In genomic region chr11:78420263-78420889, GRCm38 (mm10) we compare ENCODE assay signal across 42 mouse cellular contexts. TPM values are rescaled to one million over a fixed set of nuclear protein-coding genes. Genes with fewer than 3 reads are reported as not detected.
DNase-seq lines count a peak whose midpoint lies in the region; ATAC-seq and TF ChIP-seq lines count a peak whose summit lies in the region.
"Had no signal": no experiment of that assay in that cellular context is flagged by ENCODE, and none has a peak within 500 bp of the region (broad histone marks: within the 10 kb centered on the region; RNA-seq: fewer than 3 reads in every experiment).

No protein-coding gene starts in this region.

- TF ChIP-seq EP300 in CH12.LX (IDR thresholded peaks at IDR 0.05; ENCODE audit: low read length): no peak

- no peaks in the 10 kb centered on the region for H3K36me3 ChIP-seq in liver, adult 2 months (ENCODE audit: control insufficient read depth, insufficient read depth, low read length)
- H3K36me3 ChIP-seq in liver, embryonic 12.5 days: no peaks in the 10 kb centered on the region
- no peaks in the 10 kb centered on the region for H3K36me3 ChIP-seq in CH12.LX (replicated peaks in 1 of 2; ENCODE audit: control insufficient read depth in 1 of 2, insufficient read depth in 1 of 2, low read length in 1 of 2)
- H3K36me3 ChIP-seq in small intestine, adult 2 months (ENCODE audit: control insufficient read depth, insufficient read depth, low read length): peaks cover 31% of the 10 kb centered on the region
- H3K36me3 ChIP-seq in heart, embryonic 11.5 days (ENCODE audit: control insufficient read depth, insufficient read depth, low read length): no peaks in the 10 kb centered on the region
- H3K36me3 ChIP-seq: heart, embryonic 13.5 days; hindbrain, embryonic 10.5 days; hindbrain, embryonic 15.5 days; liver, embryonic 15.5 days; lung, embryonic 15.5 days; neural tube, embryonic 15.5 days had no signal

- peak; percentile 74 for DNase-seq in liver, adult 2 months (ENCODE audit: extremely low read depth, low read depth, low spot score)
- DNase-seq in CH12.LX (ENCODE audit: extremely low read depth): no peak
- DNase-seq in R1 (ENCODE audit: low read depth, low spot score): peak; percentile 28
- DNase-seq in layer of hippocampus, adult 11-12 months (ENCODE audit: low spot score): no peak
- DNase-seq: adrenal gland, postnatal 14 days; B cell, adult 2 months; cerebellum, adult 11-12 months; cerebellum, adult 9-11 months; gastrocnemius, adult 2 months; gastrocnemius, postnatal 36 days; heart, adult 2 months; heart, postnatal 10 days; kidney, adult 8-10 months; kidney, postnatal 14 days; left cerebral cortex, postnatal 4 days; lung, postnatal 4 days; midbrain, embryonic 14.5 days; retina, postnatal 1 day; right cerebral cortex, postnatal 14 days; spleen, adult 18-20 months; thymus, adult 2 months; thymus, postnatal 36 days had no signal

- in situ Hi-C loops in CH12.LX (cut with MboI; ENCODE audit: low pct_ligation_motif_present, low pct_unique_long_range_greater_than_20kb, low sequenced_read_pairs): no loop called here

- H3K4me1 ChIP-seq in liver, adult 2 months (ENCODE audit: control insufficient read depth, insufficient read depth, low read length): peaks cover 33% of the 10 kb centered on the region
- peaks cover 7% of the 10 kb centered on the region for H3K4me1 ChIP-seq in liver, embryonic 12.5 days
- peaks cover 5 to 7% of the 10 kb centered on the region in 2 experiments; a peak in 2 of 4 replicates for H3K4me1 ChIP-seq in CH12.LX (ENCODE audit: control insufficient read depth in 1 of 2, insufficient read depth in 2 of 2)
- peaks cover 8% of the 10 kb centered on the region for H3K4me1 ChIP-seq in small intestine, adult 2 months (ENCODE audit: control insufficient read depth, insufficient read depth, insufficient read length, low read length)
- no peaks in the 10 kb centered on the region for H3K4me1 ChIP-seq in heart, embryonic 11.5 days (ENCODE audit: control insufficient read depth, insufficient read depth, low read length)
- H3K4me1 ChIP-seq: heart, embryonic 13.5 days; hindbrain, embryonic 10.5 days; hindbrain, embryonic 15.5 days; neural tube, embryonic 15.5 days had no signal

- no peak for TF ChIP-seq POLR2A in liver, adult 2 months (IDR thresholded peaks at IDR 0.05; ENCODE audit: extremely low read depth, insufficient read depth, low read length)
- TF ChIP-seq POLR2A in CH12.LX (IDR thresholded peaks at IDR 0.05; ENCODE audit: low read depth, low read length): no peak
- no peak for TF ChIP-seq POLR2A in small intestine, adult 2 months (IDR thresholded peaks at IDR 0.05; ENCODE audit: low read depth, low read length)

- dilution Hi-C loops in CH12.LX (cut with MboI; ENCODE audit: extremely low pct_ligation_motif_present, extremely low pct_unique_long_range_greater_than_20kb, low sequenced_read_pairs): no loop called here

- no peaks in the 10 kb centered on the region for H3K9me3 ChIP-seq in liver, embryonic 12.5 days (replicated peaks)
- H3K9me3 ChIP-seq in CH12.LX (replicated peaks; ENCODE audit: low read length): no peaks in the 10 kb centered on the region
- H3K9me3 ChIP-seq in heart, embryonic 11.5 days (replicated peaks; ENCODE audit: control insufficient read depth, low read length): no peaks in the 10 kb centered on the region
- H3K9me3 ChIP-seq: heart, embryonic 13.5 days; hindbrain, embryonic 10.5 days; hindbrain, embryonic 15.5 days; liver, embryonic 15.5 days; lung, embryonic 15.5 days; neural tube, embryonic 15.5 days had no signal

- no peak overlapping the region for H3K4me2 ChIP-seq in liver, embryonic 12.5 days
- no peak overlapping the region for H3K4me2 ChIP-seq in CH12.LX (ENCODE audit: insufficient read depth, low read depth, poor library complexity, severe bottlenecking)
- no peak overlapping the region for H3K4me2 ChIP-seq in heart, embryonic 11.5 days
- H3K4me2 ChIP-seq: heart, embryonic 13.5 days; hindbrain, embryonic 15.5 days; liver, embryonic 15.5 days; lung, embryonic 15.5 days; neural tube, embryonic 15.5 days had no signal

- no peaks in the 10 kb centered on the region for H3K27me3 ChIP-seq in liver, adult 2 months (ENCODE audit: control insufficient read depth, insufficient read depth, low read length)
- peaks cover 51% of the 10 kb centered on the region for H3K27me3 ChIP-seq in liver, embryonic 12.5 days (replicated peaks)
- peaks cover 81% of the 10 kb centered on the region for H3K27me3 ChIP-seq in CH12.LX (replicated peaks)
- no peaks in the 10 kb centered on the region for H3K27me3 ChIP-seq in small intestine, adult 2 months (ENCODE audit: control insufficient read depth, insufficient read depth, low read length)
- peaks cover 10% of the 10 kb centered on the region for H3K27me3 ChIP-seq in heart, embryonic 11.5 days (ENCODE audit: control insufficient read depth, insufficient read depth, low read length)
- H3K27me3 ChIP-seq: hindbrain, embryonic 15.5 days; Patski had no signal

- no peak for TF ChIP-seq RAD21 in CH12.LX (IDR thresholded peaks at IDR 0.05; ENCODE audit: low read depth, low read length)

- H3K9ac ChIP-seq in liver, adult 2 months (ENCODE audit: low read depth, low read length): no peak overlapping the region
- no peak overlapping the region for H3K9ac ChIP-seq in liver, embryonic 12.5 days
- no peak overlapping the region for H3K9ac ChIP-seq in CH12.LX (ENCODE audit: insufficient read depth, low read depth)
- H3K9ac ChIP-seq in heart, embryonic 11.5 days (ENCODE audit: low read depth, low read length): no peak overlapping the region
- H3K9ac ChIP-seq: heart, embryonic 13.5 days; hindbrain, embryonic 15.5 days; liver, embryonic 15.5 days; lung, embryonic 15.5 days; neural tube, embryonic 15.5 days had no signal

- H3K27ac ChIP-seq in liver, adult 2 months (replicated peaks; ENCODE audit: insufficient read depth, low read depth, low read length): peak overlapping the region; percentile 13; the same call in 1 of the 2 replicates
- H3K27ac ChIP-seq in liver, embryonic 12.5 days: no peak overlapping the region
- H3K27ac ChIP-seq in CH12.LX (ENCODE audit: insufficient read depth, low read depth): no peak overlapping the region
- H3K27ac ChIP-seq in small intestine, adult 2 months (ENCODE audit: insufficient read depth, low read depth, low read length): peak overlapping the region; percentile 74
- H3K27ac ChIP-seq in heart, embryonic 11.5 days (ENCODE audit: low read depth, low read length): no peak overlapping the region
- H3K27ac ChIP-seq: gastrocnemius, adult 2 months; heart, adult 2 months; heart, embryonic 13.5 days; hindbrain, embryonic 10.5 days; hindbrain, embryonic 15.5 days; layer of hippocampus, adult 2 months; liver, embryonic 15.5 days; lung, embryonic 15.5 days; neural tube, embryonic 15.5 days had no signal

- ATAC-seq in liver, embryonic 12.5 days: no peak
- ATAC-seq in heart, embryonic 11.5 days (replicated peaks; ENCODE audit: insufficient number of reproducible peaks, low FRiP score, low TSS enrichment): no peak
- ATAC-seq: forebrain, embryonic 16.5 days; inflammation-experienced regulatory T-cells, adult 6 months; Patski had no signal

- TF ChIP-seq CTCF in liver, adult 2 months (IDR thresholded peaks at IDR 0.05; ENCODE audit: low read depth, low read length): no peak
- TF ChIP-seq CTCF in CH12.LX (conservative IDR thresholded peaks at IDR 0.05 in 1 of 2, IDR thresholded peaks at IDR 0.05 in 1 of 2; ENCODE audit: low read depth in 2 of 2, low read length in 2 of 2): no peak
- TF ChIP-seq CTCF in small intestine, adult 2 months (IDR thresholded peaks at IDR 0.05; ENCODE audit: extremely low read depth, insufficient read length, insufficient replicate concordance, low read depth, low read length): no peak

- no peaks in the 10 kb centered on the region for H3K79me2 ChIP-seq in liver, adult 2 months (ENCODE audit: control insufficient read depth, insufficient read depth, low read length)
- no peaks in the 10 kb centered on the region for H3K79me2 ChIP-seq in CH12.LX (replicated peaks; ENCODE audit: control insufficient read depth, extremely low read depth, insufficient read depth, poor library complexity, severe bottlenecking)

- no peak overlapping the region for H3K4me3 ChIP-seq in liver, adult 2 months (ENCODE audit: insufficient read depth, low read depth, low read length)
- H3K4me3 ChIP-seq in liver, embryonic 12.5 days: no peak overlapping the region
- H3K4me3 ChIP-seq in CH12.LX (replicated peaks in 1 of 3; ENCODE audit: low read depth in 2 of 3, low read length in 2 of 3, poor library complexity in 1 of 3): no peak overlapping the region
- peak overlapping the region; percentile 71 for H3K4me3 ChIP-seq in small intestine, adult 2 months (ENCODE audit: low read depth, low read length)
- no peak overlapping the region for H3K4me3 ChIP-seq in heart, embryonic 11.5 days (ENCODE audit: low read depth, low read length)
- H3K4me3 ChIP-seq: erythroblast, embryonic 14.5 days; gastrocnemius, adult 2 months; heart, adult 2 months; heart, embryonic 13.5 days; hindbrain, embryonic 10.5 days; hindbrain, embryonic 15.5 days; layer of hippocampus, adult 2 months; liver, embryonic 15.5 days; lung, embryonic 15.5 days; neural tube, embryonic 15.5 days had no signal

- WGBS in liver, adult 2 months: 16% methylated on average over 12 of the region's 12 CpGs
- WGBS in liver, embryonic 12.5 days (ENCODE audit: insufficient replicate concordance): 11% methylated on average over 12 of the region's 12 CpGs
- WGBS in small intestine, adult 2 months: 68% methylated on average over 12 of the region's 12 CpGs
- 47% methylated on average over 12 of the region's 12 CpGs for WGBS in heart, embryonic 11.5 days (ENCODE audit: insufficient replicate concordance)

RNA-seq across cellular contexts. Expression of gene Slc13a2, which starts 1.6 kb away (rescaled TPM):
- total RNA-seq in liver, adult 2 months (2014; rRNA removed): 0.65 and 1.9 TPM in 2 replicates
- 4.7 and 5.6 TPM in 2 replicates for polyA plus RNA-seq in liver, adult 2 months (2012; rRNA removed)
- polyA plus RNA-seq in liver, embryonic 12.5 days (2016; fragmentation: Nextera tagmentation; extraction: Ambion mirVana): 0.05 TPM in 1 of 2 replicates, not detected in the other
- total RNA-seq in CH12.LX (2012; rRNA removed) (not detected in 2 replicates), CH12.LX (2014; rRNA removed) (not detected in 2 replicates)
- not detected in 2 replicates for polyA plus RNA-seq in CH12.LX (2012; ENCODE audit: insufficient read length, low read depth)
- 24.9 and 374 TPM in 2 replicates for polyA plus RNA-seq in small intestine, adult 2 months (2012; rRNA removed)
- polyA plus RNA-seq in heart, embryonic 11.5 days (2014; fragmentation: Nextera tagmentation; extraction: Ambion mirVana): not detected in 2 replicates
- total RNA-seq: adrenal gland, postnatal 14 days; gastrocnemius, adult 2 months; gastrocnemius, postnatal 36 days; heart, adult 2 months; heart, postnatal 10 days; layer of hippocampus, adult 2 months; layer of hippocampus, postnatal 14 days; left cerebral cortex, adult 8-10 months; left cerebral cortex, postnatal 4 days had no signal
- polyA plus RNA-seq: cortical plate, adult 2 months; embryonic facial prominence, embryonic 14.5 days; erythroblast, embryonic 14.5 days; forebrain, embryonic 11.5 days; forebrain, embryonic 16.5 days; heart, embryonic 13.5 days; hindbrain, embryonic 10.5 days; hindbrain, embryonic 15.5 days; inflammation-experienced regulatory T-cells, adult 6 months; midbrain, embryonic 14.5 days; neural tube, embryonic 15.5 days had no signal

RNA-seq across cellular contexts. Expression of gene Foxn1, which starts 34.0 kb away (rescaled TPM):
- not detected in 2 replicates for total RNA-seq in liver, adult 2 months (2014; rRNA removed)
- not detected in 2 replicates for polyA plus RNA-seq in liver, adult 2 months (2012; rRNA removed)
- not detected in 2 replicates for polyA plus RNA-seq in liver, embryonic 12.5 days (2016; fragmentation: Nextera tagmentation; extraction: Ambion mirVana)
- total RNA-seq in CH12.LX (2012; rRNA removed) (not detected in 2 replicates), CH12.LX (2014; rRNA removed) (not detected in 2 replicates)
- not detected in 2 replicates for polyA plus RNA-seq in CH12.LX (2012; ENCODE audit: insufficient read length, low read depth)
- 0.06 TPM in 1 of 2 replicates, not detected in the other for polyA plus RNA-seq in small intestine, adult 2 months (2012; rRNA removed)
- polyA plus RNA-seq in heart, embryonic 11.5 days (2014; fragmentation: Nextera tagmentation; extraction: Ambion mirVana): 0.07 and 0.29 TPM in 2 replicates
- total RNA-seq: adrenal gland, postnatal 14 days; ES-E14; gastrocnemius, adult 2 months; heart, adult 2 months; heart, postnatal 10 days; layer of hippocampus, adult 2 months; layer of hippocampus, postnatal 14 days; left cerebral cortex, postnatal 4 days had no signal
- polyA plus RNA-seq: erythroblast, embryonic 14.5 days; forebrain, embryonic 11.5 days; forebrain, embryonic 16.5 days; heart, adult 2 months; hindbrain, embryonic 10.5 days; hindbrain, embryonic 15.5 days; inflammation-experienced regulatory T-cells, adult 6 months; liver, embryonic 15.5 days; midbrain, embryonic 14.5 days; neural tube, embryonic 15.5 days had no signal

RNA-seq across cellular contexts. Expression of gene Slc46a1, which starts 45.1 kb away (rescaled TPM):
- total RNA-seq in liver, adult 2 months (2014; rRNA removed): 36.2 and 38.0 TPM in 2 replicates
- 133 and 146 TPM in 2 replicates for polyA plus RNA-seq in liver, adult 2 months (2012; rRNA removed)
- 5.7 and 6.3 TPM in 2 replicates for polyA plus RNA-seq in liver, embryonic 12.5 days (2016; fragmentation: Nextera tagmentation; extraction: Ambion mirVana)
- 6.1 and 6.8 TPM in 2 replicates for total RNA-seq in CH12.LX (2012; rRNA removed)
- total RNA-seq in CH12.LX (2014; rRNA removed): 4.2 and 4.4 TPM in 2 replicates
- 5.4 and 6.0 TPM in 2 replicates for polyA plus RNA-seq in CH12.LX (2012; ENCODE audit: insufficient read length, low read depth)
- 117 and 341 TPM in 2 replicates for polyA plus RNA-seq in small intestine, adult 2 months (2012; rRNA removed)
- polyA plus RNA-seq in heart, embryonic 11.5 days (2014; fragmentation: Nextera tagmentation; extraction: Ambion mirVana): 7.8 and 8.0 TPM in 2 replicates

Comparison
In these comparisons a context has a peak if more than half of its experiments do, and no peak if none do; other contexts are left out.
1. H3K27ac ChIP-seq: peak in liver, adult 2 months (single experiment) and small intestine, adult 2 months (single experiment); none in liver, embryonic 12.5 days (single experiment), CH12.LX (single experiment) and heart, embryonic 11.5 days (single experiment).
2. RNA of gene Slc46a1, which starts 45.1 kb away (polyA plus RNA-seq): 133 to 146 TPM in liver, adult 2 months and 117 to 341 TPM in small intestine, adult 2 months; 7.8 to 8.0 TPM in heart, embryonic 11.5 days, 5.7 to 6.3 TPM in liver, embryonic 12.5 days and 5.4 to 6.0 TPM in CH12.LX; every median in the first group is over 10 times any median in the second.
3. DNase-seq: peak in liver, adult 2 months (single experiment) and R1 (single experiment); none in CH12.LX (single experiment) and layer of hippocampus, adult 11-12 months (single experiment).